Mouse (Mus musculus) 3134 (cell line): ENCODE measurements around the gene Camk2d.

Experiments used
- DNase-seq: peaks from one replicate; pipeline ENCODE4 v3.0.0-alpha.2; 2011; ENCODE audit warnings: low spot score; ENCODE audit not compliant: insufficient read length; ENCODE audit errors: extremely low read depth

Camk2d gene

DNA sequence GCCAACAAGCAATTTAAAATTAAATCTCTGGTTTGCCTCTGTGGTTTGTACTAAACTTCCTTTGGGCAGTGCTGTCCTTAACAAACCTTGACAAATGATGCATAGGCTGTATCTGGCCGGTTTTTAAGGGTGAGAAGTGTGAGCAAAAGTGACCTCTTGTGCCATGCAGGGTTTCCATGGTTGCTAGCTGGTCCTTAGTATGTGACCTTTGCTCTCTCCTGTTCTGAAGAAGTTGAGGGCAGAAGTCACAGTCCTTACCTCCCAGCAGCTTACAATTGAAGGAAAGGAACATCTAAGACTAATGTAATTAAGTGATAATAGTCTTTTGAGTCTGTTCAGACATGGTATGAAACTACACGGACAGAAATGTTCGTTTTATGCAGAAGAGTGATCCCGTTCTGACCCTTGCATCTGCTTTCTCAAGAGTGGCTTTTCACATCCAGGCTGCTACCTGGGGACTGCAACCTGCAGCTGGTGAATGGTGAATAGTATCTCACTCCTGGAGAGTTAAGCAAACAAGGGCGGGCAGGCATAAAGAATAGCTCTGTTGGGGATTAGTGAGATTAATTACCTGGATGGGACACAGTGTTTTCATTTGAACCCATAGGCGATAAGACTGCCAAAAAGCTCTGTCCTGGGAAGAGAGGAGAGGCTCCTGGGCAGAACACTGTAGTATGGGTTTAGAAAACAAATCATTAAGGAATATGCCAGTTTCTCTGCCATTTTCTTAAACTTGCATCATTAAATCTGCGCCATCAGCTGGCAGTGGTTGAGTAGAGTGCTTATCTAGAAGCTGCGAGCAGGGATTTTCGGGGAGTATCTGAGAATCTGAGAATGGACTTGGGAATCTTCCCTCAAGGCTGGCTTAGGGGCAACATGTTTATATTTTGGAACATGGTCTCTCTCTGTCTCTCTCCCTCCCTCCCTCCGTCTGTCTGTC is 47.2 kb downstream of the Camk2d start:
- no peak for DNase-seq

DNA sequence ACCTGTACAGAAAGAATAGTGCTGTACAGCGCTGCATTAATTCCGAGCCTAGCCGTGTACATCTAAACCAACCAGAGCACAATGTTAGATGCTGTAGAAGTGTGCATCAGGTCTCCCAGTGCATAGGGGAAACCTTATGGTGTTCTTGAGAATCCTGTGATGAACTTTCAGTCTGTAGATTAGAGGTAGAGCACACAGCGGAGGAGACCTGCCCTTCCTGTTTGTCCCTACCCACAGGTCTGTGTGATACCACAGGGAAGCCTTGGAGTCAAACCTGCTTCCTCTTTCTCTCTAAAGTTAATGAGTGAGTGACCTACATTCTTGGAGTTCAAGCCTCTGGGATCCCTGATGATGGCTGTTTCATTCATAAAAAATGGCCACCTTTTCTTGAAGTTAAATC is 54.2 kb downstream of the Camk2d start:
- no peak for DNase-seq

DNA sequence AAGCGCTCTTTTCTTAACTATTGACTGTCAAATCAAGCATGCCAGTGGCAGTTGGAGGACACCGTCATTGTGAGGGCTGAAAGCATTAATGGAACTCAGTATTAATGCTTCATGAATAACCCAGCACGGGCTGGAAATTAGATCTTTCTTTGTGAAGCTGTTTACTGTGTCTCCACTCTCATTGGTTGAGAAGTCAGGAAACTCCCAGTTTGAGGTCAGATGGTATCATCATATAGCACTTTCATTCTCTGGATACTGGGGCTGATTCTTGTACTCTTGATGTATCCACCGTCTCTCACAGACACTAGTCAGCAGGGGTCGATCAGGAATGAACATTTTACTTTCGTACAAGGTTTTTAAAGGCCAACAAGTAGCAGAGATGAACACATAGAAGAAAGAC is 54.6 kb downstream of the Camk2d start:
- DNase-seq: no peak

DNA sequence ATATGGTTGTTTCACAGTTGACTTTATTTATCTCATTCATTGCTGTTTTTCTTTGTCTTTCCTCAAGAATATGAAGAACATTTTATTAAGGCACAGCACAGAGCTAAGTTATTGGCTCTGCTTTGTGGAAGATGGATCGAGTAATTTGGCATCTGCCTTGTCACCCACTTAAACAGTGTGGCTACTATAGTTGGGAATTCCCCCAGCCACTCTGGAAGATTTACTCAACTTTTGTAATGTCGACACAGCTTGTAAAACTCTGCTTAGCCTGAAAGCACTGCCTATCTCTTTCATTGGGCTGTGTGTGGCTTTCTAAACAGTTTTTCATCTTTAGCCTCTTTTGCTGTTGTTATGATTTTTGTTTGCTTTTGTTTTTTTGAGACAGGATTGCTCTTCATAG is 56.3 kb downstream of the Camk2d start:
- DNase-seq: no peak

DNA sequence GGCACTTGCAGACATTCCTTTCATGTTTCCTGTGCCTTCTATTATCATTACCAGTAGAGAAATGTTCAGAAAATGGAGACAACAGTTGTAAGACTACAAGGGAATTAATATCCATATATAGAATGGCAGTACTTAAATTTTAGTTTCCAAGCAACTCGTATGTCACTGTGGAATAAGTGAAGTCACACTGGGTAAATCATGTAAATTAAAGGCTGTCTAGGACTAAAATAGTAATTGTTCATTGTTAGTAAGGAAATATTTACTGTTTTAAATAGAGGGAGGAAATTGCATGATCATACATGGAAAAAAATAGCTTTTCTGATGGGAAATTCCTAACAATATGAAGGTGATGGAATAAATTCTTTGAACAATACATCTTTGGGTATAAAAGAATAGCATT is 57.0 kb downstream of the Camk2d start:
- no peak for DNase-seq

DNA sequence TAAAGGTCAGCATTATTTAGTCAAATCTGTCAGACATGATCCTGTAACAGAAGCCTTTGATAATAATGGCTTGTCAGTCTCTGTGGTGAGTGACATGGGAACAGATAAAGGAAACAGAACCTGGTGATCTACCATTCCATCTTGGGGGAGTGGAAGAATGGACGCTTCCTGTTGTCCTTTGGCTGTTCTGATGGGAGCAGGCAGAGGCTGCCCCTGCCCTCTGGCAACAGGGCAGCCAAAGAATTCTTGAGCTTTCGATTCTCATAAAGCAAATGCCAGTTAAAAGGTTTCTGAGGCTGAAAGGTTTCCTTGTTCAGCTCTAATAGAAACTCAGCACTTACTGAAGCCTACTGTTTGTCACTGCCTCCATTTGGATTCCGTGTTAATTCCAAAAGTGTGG is 60.1 kb downstream of the Camk2d start:
- DNase-seq: no peak

DNA sequence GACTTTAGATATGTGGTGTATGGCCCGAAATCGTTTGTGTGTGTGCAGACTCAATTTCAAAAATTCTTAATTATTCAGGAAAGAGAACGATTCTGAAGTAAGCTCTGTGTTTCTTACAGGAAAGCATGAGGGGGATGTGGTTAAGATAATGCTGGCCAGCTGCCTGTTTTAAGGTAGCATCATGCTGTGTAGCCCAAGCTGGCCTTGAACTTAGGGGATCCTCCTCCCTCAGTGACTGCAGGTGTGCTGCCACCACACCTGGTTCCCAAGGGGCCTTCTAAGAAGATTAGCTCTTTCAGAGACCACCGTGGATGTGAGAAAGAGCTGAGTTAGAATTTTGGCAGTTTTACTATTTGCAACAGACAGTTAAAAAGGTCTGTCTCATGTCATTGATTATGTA is 61.8 kb downstream of the Camk2d start:
- no peak for DNase-seq

DNA sequence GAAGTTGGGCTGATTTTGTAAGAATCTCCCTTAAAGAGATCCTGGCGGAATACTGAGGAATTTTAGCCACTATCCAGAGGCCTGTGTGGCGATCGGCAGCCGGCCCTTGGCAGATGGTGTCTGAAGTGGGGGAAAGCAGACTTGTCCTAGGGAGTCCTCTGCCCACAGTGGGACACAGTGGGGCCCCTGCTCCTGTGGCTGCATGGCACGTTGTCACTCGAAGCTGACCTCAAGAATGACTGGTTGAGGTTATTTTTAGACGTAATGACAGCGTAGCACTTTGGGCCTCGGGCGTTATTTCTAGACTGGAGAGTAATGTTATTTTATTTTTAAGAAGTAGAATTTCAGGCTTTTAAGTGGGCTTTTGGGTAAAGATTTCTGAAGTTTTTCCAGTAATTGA is 62.7 kb downstream of the Camk2d start:
- peak; percentile 39 for DNase-seq

DNA sequence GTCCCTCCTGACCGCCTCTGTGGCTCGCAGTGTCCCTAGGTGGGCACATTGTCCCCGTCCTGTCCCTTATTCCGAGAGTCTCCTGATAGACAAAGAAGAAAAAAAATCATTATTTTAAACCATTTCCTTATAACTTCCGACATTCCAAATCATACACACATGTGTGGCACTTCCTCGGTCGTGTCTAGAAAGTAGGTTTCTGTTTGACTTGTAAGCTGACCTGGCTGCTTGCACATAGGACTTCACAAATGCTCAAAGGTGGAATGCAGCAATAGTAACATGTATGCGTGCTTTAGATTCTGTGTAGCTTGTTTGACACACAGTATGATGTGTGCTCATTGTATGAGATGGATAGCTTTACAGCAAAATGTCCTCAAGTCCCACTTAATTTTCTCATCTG is 63.1 kb downstream of the Camk2d start:
- DNase-seq: no peak

DNA sequence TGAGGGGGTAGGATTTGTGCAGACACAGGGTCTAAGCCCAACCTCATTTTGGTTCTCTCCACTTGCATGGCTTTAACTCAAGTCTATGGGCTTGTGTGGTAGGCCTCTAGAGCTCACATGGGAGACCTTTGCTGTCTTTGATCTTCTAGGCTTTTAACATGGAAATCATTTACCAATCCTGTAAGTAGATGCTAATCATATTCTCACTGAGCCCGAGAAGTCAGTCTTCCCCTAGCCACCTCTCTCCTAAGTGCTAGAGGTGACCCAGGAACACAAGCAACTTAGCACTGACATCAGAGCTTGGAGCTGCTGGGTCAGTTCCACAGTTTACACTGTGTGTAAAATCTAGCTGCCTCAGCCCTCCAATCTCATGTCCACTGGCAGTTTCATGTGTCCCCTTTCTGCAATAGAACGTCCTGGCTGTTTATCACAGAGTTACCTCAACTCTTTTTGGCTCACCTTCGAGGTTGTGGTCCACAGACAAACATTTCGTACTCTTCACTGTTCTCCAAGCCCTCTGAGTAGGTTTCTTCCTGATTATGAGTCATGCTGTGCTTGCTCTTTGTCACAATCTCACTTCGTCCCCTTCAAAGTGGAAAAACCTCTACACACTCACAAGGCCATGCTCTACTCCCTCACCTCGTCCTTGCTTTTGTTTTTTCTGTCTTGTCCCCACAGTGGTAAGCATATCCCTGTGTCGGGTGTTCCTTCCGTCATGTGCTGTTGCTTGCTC is 63.9 kb downstream of the Camk2d start:
- peak; percentile 25 for DNase-seq

DNA sequence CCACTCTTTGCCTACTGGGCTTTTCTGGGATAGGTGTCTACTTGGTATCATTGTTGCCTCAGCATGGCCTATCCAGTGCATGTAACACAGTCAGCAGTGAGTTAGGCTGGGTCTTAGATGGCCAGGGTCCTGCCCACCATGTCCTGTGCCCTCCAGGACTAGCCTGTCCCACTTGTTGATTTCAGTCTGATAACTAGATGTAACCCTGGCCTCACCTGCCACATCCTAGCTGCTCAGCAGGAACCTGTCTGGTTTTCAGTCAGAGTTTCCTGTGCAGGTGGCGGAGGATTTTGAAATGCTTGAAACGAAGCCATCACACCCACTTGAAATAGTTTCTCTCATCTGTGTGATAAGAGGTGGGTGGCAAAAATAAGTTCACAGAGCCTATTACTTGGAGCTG is 64.5 kb downstream of the Camk2d start:
- peak; percentile 41 for DNase-seq

DNA sequence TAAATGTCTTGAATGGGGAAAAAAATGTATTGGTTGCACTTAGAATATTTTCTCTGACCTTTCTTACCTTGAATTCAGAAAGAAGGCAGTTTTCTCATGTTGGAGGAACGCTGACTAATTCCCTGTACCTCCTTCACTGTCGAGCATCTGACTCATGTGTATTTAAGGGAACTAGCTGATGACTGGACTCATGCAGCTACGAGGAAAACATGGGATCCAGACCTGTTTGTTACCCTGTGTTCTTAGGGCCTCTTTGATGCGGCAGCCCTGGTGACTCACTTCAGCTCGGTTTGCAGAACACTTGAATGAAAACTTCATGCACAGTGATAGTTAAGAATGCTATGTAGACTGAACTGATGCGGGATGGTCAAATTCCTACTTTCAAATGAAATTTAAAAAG is 64.9 kb downstream of the Camk2d start:
- DNase-seq: peak; percentile 69

DNA sequence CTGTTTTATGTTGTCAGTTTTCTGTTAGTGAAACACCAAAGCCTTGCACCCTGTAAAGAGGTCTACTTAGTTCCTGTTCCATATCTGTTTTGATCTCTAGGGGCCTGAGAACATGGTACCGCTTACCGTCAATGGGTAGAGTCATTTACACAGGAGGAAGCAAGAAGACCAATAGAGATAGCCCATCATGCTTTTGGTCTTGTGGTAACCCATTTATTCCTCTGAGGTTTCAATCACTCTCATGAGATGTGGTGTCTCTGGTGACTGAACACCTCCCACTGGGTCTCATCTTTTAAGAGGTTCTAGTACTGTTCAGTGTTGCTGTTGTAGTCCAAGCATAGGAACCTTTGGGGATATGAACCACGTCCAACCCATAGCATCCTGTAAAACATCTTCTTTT is 65.8 kb downstream of the Camk2d start:
- no peak for DNase-seq

DNA sequence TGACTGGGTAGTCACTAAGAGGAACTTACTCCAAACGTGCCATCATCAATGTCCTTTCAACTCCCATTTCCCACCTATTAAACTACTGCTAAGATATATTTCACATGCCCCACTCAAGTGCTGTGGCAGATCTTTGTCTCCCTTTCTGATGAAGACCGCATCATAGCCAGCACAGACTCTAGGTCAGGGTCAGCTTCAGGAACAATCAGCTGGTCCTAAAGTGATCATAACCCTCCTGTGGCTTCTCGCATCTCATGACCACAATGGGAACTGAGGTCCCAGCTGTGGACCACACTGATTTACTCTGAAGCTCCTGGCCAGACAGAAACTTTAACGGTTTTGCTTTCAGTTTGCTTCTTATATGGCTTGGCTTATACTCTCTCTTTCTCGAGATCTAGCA is 67.3 kb downstream of the Camk2d start:
- no peak for DNase-seq

DNA sequence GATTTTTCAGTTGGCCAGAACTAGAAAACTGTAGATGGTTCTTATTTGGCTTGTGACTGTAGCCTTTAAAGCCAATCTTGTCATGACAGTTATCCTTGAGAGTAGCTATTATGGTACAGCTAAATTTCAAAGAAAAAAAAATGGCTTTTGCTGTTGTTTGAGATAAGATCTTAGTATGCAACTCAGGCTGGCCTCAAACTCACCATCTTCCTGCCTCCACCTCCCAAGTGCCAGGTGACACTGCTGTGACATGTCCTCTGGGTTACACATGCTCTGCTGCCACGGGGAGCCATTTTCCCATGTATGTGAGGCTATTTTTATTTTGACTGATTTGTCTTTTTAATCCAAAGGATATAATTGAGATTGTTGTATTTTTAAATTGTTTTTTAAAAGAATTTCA is 69.8 kb downstream of the Camk2d start:
- DNase-seq: no peak

DNA sequence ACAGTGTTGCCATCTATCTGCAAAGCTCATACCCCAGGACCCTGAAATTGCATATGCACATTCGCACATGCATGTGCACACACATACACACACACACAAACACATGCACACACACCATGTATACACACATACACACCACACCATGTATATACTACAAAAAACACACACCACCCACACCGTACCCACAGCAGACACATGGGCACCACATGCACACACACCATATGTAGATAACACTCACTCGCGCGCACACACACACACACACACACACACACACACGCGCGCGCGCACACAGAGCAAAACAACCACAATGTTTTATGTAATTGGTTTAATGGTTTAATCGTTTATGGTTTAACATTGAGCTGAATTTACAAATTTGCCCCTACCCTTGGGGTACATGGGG is 70.9 kb downstream of the Camk2d start:
- DNase-seq: no peak

DNA sequence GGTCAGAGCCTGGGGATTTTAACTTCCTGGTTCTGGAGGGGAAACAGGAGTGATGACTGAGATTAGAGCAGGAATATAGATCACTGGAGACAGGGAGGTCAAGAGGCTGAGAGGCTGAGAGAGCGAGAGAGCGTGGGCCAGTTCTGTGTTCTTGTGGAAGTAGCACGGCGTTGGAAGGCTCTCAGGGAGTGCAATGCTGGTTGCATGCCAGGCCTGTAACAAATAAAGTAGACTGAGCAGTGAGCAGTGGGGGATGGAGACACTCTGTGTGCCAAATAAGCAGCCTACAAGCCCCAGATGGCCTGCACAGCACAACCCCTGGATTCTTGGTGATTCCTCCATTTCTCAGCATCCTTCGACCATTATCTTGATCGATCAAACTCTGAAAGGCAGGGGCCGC is 71.3 kb downstream of the Camk2d start:
- no peak for DNase-seq

DNA sequence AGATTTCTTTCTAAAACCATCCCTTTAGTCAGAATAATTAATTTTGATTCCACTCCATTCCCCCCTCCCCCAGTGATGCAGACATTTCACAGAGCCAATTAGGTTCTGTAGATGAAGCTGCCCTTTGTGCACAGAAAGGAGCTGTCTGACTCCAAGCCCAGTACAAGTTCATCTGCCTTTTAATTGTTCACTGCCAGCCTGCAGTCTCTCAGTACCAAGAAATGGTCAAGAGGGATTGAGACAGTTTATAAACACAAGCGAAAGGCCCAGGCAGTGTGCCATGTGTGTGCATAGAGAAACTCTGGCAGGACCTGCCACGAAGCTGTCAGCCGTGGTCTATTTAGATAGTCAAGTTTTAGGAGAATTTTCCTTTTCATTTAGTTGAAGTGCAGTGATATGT is 72.0 kb downstream of the Camk2d start:
- DNase-seq: no peak

DNA sequence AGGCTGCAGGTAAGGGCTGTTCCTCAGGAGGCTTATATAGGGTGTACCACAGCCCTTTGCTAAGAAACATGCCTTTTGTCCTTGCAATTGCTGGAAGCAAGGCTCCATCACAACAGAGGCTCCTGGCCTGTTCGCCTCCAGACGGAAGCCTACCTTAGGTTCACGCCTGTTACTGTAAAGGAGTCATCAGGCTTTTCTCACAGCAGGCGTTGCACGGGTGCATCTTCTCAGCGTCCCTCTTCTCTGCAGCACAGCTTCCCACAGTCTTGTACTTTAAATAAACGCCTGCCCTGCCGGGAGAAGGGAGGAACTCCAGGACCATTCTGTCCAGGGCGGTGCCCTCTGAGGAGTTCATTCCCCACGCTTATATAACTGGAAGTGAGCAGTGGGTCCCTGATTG is 72.6 kb downstream of the Camk2d start:
- no peak for DNase-seq

DNA sequence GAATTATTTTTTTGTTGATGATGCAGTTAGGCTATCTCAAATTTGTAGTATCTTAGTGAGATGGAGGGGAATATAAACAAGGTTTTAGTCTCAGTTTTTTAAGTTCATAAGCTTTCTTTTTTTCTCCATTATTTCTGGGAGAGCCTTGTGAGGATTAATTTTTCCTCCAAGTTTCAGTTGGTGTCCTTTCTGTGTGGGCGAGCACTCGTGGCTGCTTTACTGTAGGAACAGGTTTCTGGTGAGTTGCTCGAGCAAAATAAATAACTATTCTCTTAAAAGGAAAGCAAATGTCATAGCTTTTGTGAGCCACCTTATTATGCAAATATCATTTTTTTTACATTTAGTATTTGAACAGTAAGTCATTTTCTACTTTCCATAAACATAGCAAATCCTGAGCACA is 74.3 kb downstream of the Camk2d start:
- DNase-seq: no peak

DNA sequence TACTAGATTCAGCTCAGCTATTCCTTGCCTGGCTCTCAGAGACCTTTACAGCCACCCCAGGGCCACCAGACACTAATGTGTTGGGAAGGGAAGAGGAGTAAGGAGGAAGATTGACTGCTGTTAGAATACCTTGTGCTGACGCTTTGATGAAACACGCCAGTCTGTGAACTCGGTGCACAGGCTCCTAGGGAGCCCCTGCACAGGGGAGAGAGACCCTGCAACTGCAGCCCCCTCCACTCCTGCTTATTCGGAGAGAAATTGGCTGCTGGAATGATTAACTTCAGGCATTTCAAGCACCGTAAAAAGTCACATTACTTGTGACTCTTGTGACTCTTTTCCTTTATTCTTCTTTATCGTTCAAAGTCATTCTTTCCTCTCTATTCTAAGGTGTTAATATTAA is 75.2 kb downstream of the Camk2d start:
- DNase-seq: no peak

DNA sequence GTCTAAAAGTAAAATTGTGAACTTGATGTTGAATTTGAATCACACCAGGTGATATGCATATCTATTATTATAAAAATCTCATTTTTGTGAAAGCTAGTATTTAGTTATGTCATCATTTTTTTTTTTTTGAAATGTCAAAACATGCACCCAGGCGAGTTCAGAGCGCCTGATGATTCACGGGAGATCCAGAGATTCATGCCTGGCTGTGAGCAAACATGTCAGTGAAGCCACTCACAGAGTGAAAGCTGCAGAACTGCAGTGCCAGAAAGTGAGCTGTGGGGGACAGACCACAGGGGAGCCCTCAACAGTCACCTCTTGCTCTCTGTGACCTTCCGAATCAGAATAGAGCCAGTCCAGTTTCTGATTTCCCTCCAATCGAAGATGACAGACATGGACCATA is 84.9 kb downstream of the Camk2d start:
- DNase-seq: no peak
